Mouse (Mus musculus) testis, postnatal 14 days (tissue): ENCODE data around the gene Zfp541.

ENCODE experiments used
- DNase-seq: peaks from one replicate; pipeline ENCODE4 v3.0.0; 2021; ENCODE audit warnings: low spot score

Gene Zfp541

GRCm38 (mm10) chr7:16044531-16044930 lies 17.1 kb upstream of the Zfp541 start:
- DNase-seq: no peak

DNA sequence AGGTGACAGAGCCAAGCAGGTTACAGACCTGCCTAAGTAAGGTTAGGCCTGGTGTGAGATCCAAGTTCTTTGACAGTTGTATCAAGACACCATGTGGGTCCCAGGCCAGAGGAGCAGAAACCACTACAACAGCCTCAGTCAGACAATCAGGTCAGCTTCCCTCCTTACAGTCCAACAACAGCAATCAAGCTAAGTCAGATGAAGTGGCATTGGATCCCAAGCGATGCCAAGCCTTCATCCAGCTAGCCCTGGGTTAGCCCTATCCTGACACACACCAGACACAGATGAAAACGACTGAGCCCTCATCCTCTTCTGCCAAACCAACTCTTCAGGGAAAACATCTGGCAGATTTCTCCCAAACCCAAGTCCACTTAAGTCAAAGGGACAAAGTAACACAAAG lies 16.1 kb upstream of the Zfp541 start:
- DNase-seq: no peak

GRCm38 (mm10) chr7:16046101-16046480 lies 15.5 kb upstream of the Zfp541 start:
- DNase-seq: peak; percentile 58

- DNase-seq: peak; percentile 53
Measured at GRCm38 (mm10) chr7:16046481-16047337, 14.9 kb upstream of the Zfp541 start.

GRCm38 (mm10) chr7:16047338-16048146 lies 14.1 kb upstream of the Zfp541 start, which contains the start of gene Bicra:
TSS of gene Bicra (minus strand) at chr7:16047921.
- peak; percentile 89 for DNase-seq

DNA sequence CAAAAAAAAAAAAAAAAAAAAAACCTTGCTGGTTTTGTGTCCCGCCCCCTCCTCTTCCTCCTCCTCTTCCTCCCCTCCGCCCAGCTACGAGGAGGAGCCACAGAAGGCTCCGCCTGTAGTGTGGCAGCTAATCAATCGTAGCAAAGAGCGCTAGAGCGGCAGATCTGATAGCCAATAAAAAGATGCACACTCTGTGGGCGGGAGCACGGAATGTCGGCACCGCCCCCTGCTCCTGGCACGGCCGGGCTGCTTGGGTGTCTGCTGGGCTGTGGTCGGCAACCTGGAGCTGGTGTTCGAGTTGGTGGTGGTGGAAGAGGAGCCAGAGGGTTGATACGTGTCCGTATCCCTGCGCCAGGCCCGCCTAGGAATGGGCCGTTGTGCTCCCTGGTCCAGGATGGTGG lies 13.4 kb upstream of the Zfp541 start:
- peak; percentile 94 for DNase-seq

- no peak for DNase-seq
Measured at GRCm38 (mm10) chr7:16048675-16049575, 12.7 kb upstream of the Zfp541 start.

DNA sequence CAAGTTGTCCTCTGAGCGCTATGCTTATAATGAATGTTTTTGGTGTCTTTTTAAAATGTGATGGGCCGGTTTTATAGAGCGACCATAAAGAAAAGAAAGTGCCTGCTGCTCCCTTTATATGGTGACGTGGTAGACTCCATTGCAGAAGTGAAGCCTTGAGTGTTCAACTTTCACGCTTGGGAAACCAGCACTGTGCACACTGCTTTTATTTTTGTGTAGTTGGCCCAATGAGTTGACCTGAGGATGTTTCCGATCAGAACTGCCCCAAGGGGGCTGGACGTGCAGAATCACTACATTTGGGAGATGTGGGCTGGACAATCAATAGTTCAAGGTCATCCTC lies 12.1 kb upstream of the Zfp541 start:
- DNase-seq: no peak

DNA sequence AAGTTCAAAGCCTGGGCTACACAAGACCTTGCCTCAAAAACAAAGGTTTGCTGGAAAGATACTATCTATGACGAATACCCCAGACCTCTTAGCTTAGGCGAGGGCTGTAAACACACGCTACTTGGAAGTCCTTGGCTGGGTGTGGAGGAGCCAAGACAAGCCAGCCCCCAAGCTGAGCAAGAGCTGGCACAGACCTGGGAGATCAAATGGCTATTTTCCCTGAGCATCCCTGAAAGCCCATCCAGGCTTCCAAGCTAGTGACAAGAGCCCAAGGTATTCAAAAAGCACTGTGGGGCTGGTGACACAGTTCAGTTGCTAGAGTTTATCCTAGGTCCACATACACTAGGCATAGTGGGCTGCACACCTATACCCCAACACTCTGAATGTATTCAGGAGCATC lies 11.0 kb upstream of the Zfp541 start:
- no peak for DNase-seq

GRCm38 (mm10) chr7:16051883-16052595 lies 9.6 kb upstream of the Zfp541 start:
- peak; percentile 67 for DNase-seq

- peak; percentile 95 for DNase-seq
Measured at GRCm38 (mm10) chr7:16052684-16053083, 8.9 kb upstream of the Zfp541 start.

- no peak for DNase-seq
Measured at GRCm38 (mm10) chr7:16053105-16053504, 8.5 kb upstream of the Zfp541 start.

DNA sequence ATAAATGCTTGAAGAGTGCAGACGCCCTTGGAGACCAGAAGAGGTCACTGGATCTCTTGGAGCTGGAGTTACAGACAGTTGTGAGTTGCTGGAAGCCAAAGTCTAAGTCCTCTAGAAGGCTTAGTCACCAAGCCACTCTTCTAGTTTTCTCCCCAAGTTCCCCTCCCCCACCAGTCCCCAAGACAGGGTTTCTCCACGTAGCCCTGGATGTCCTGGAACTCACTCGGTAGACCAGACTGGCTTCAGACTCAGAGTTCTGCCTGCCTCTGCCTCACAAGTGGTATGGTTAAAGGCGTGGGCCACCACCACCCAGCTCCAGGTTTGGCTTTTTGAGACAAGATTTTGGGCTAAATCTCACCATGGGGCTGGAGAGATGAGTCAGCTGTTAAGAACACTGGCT lies 6.6 kb upstream of the Zfp541 start:
- DNase-seq: no peak

DNA sequence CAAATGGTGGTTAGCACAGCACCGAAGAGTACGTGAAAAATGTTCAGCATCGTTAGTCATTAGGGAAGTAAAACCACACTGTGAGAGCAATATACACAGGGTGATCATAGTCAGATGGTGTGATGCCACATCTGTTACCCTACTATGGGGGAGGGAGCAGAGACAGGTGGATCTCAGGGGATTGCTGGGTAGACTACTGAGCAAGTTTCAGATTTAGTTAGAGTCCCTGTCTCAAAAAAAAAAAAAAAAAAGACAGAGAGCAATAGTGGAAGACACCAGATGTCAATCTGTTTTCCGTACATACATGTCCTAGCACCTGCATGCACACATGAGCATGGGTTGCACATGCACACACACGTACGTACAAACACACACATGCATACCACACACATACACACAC lies 5.9 kb upstream of the Zfp541 start:
- no peak for DNase-seq

- DNase-seq: no peak
Measured at GRCm38 (mm10) chr7:16056459-16057135, 5.0 kb upstream of the Zfp541 start.

GRCm38 (mm10) chr7:16057136-16057534 lies 4.5 kb upstream of the Zfp541 start:
- no peak for DNase-seq

- peak; percentile 69 for DNase-seq
Measured at GRCm38 (mm10) chr7:16062099-16062420, 446 bp downstream of the Zfp541 start.

DNA sequence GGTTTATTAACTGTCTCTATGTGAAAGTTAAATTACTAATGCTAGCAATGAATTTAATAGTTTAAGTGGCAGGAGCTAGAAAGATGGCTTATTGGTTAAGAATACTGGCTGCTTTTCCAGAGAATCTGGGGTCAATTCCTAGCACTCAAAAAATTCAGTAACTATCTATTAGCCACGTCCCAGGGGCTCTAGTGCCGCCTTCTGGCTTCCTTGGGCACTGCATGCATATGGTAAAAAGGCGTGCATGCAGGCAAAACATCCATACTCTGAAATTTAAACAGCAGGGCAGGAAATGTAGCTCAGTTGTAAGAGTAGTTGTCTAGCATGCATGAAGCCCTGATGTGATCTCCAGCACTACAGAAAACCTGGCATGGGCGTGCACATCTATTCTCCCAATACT lies 1.9 kb downstream of the Zfp541 start:
- no peak for DNase-seq

DNA sequence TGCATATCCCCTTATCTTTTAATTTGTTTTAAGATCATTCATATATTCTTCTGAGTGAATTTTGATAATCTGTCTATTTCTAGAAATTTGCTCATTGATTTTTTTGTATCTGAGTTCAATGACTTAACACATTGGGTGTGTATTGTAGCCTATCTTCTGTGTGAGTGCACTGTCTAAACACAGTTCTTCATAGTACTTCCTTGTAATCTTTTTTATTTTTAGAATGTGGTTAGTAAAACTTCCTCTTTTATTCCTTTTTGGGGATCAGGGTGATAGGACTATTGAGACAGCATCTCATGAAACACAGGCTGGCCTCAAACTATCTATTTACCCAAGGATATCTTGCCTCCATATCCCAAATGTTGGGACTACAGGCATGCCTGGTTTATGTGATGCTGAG lies 9.2 kb downstream of the Zfp541 start:
- DNase-seq: no peak

DNA sequence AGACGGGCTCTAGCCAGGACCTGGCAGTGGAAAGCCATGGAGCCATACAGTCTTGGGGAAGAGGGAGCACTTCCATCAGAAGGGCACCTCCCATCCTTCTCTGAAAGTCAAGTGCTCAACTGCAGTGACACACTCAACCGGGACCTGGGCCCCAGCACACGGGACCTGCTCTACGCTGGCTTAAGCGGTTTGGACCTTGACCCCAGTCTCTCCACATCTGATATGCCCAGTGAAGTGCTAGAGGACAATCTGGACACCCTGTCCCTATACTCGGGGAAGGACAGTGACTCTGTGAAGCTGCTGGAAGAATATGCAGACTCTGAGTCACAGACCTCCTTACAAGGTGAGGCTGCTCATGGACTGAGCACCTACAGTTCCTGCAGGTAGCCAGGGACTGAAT lies 10.3 kb downstream of the Zfp541 start:
- no peak for DNase-seq

DNA sequence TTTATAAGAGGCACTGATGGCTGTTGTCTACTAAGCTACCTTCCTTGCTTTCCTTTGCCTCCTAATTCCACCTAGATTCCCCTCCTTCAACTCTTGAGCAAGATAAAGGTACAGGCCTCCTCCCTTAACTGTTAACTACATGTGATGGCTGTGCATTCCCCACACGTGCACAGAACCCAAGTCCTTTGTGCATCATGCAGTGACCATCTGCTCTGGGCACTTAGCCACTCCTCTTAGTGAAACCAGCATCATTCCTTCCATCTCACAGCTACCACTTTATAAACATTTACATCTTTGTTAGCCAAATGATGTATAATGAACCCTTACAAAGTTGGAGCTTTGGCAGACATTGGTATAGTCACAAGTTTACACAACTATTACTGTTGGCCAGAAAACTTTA lies 18.3 kb downstream of the Zfp541 start:
- no peak for DNase-seq
